Mouse (Mus musculus) G1E (cell line): ENCODE results near the gene Cand1. TPM values are rescaled to one million over a fixed set of nuclear protein-coding genes. Genes with fewer than 3 reads are reported as not detected.

Experiments used
- ATAC-seq: 2 replicates; pipeline ENCODE4 v1.8.0; 2016; ENCODE audit warnings: mild to moderate bottlenecking; ENCODE audit not compliant: insufficient number of reproducible peaks, poor library complexity, low FRiP score, severe bottlenecking; ENCODE audit errors: extremely low read depth
- DNase-seq: peaks from one replicate; pipeline ENCODE4 v3.0.0; 2012; ENCODE audit warnings: low spot score
- H3K27me3 ChIP-seq: 2 replicates; pipeline ENCODE4 v1.6.1; 2012; ENCODE audit warnings: mild to moderate bottlenecking, low read length, inconsistent platforms; ENCODE audit not compliant: insufficient read depth
- H3K36me3 ChIP-seq: replicated peaks from 2 replicates; pipeline ENCODE3; 2012; ENCODE audit warnings: mild to moderate bottlenecking, inconsistent platforms
- H3K4me1 ChIP-seq: 2 replicates; pipeline ENCODE4 v1.6.1; 2012; ENCODE audit warnings: low read depth, low read length, inconsistent platforms, mixed read lengths; ENCODE audit not compliant: insufficient read depth
- H3K4me3 ChIP-seq: 2 replicates; pipeline ENCODE4 v1.5.1; 2012; ENCODE audit warnings: low read depth, mild to moderate bottlenecking, inconsistent platforms, low read length, moderate library complexity, mixed read lengths
- H3K9me3 ChIP-seq: replicated peaks from 2 replicates; pipeline ENCODE4 v1.6.1; 2012; ENCODE audit warnings: inconsistent platforms
- CTCF ChIP-seq: IDR thresholded peaks from 2 replicates; pipeline ENCODE4 v1.5.1; 2012; ENCODE audit warnings: low read depth, low read length, inconsistent platforms, mixed read lengths
- GATA1 ChIP-seq: IDR thresholded peaks from 2 replicates; pipeline ENCODE4 v1.6.1; 2012; ENCODE audit warnings: borderline replicate concordance, low read length, inconsistent platforms, mixed read lengths
- GATA2 ChIP-seq: IDR thresholded peaks from 2 replicates; pipeline ENCODE4 v1.6.1; 2012; ENCODE audit warnings: low read depth, low read length, inconsistent platforms, borderline replicate concordance
- POLR2AphosphoS5 ChIP-seq: IDR thresholded peaks from 2 replicates; pipeline ENCODE4 v1.6.1; 2012; ENCODE audit warnings: low read depth, low read length, inconsistent platforms; ENCODE audit not compliant: insufficient replicate concordance
- TAL1 ChIP-seq: conservative IDR thresholded peaks from 2 replicates; pipeline ENCODE4 v1.6.1; 2012; ENCODE audit warnings: low read depth, low read length, inconsistent platforms, mixed read lengths
- polyA plus RNA-seq: library from polyadenylated mRNA; stranded (reverse); fragments of >175 nt; gene quantifications from 2 replicates; pipeline ENCODE4 v1.2.3, GENCODE M21; 2012
- total RNA-seq, 2 experiments: library from RNA; stranded (forward) in 1 of 2; stranded (reverse) in 1 of 2; fragments of 200-1000 nt in 1 of 2; fragments of >200 nt in 1 of 2; fragmentation: Nextera tagmentation in 1 of 2; gene quantifications; 2 replicates each; pipeline ENCODE4 v1.2.3; 2014 to 2017

Cand1 gene
- total and polyA plus RNA-seq, 3 experiments = 40.9 to 195 (median 99.7) TPM

- no peak for DNase-seq
- ATAC-seq = no peak
- H3K9me3 ChIP-seq = no peaks in the 10 kb centered on the region
- no peaks in the 10 kb centered on the region for H3K36me3 ChIP-seq
- TF ChIP-seq GATA2 (no peak), POLR2AphosphoS5 (no peak), TAL1 (no peak), CTCF (no peak), GATA1 (no peak)
- no peaks in the 10 kb centered on the region for H3K27me3 ChIP-seq
- no peaks in the 10 kb centered on the region for H3K4me1 ChIP-seq
- H3K4me3 ChIP-seq = no peak overlapping the region
Measured at GRCm38 (mm10) chr10:119270384-119270985, 30.6 kb upstream of the Cand1 start.

- no peak for ATAC-seq
- DNase-seq = no peak
Measured at GRCm38 (mm10) chr10:119264761-119265160, 24.9 kb upstream of the Cand1 start.

GRCm38 (mm10) chr10:119262821-119263220, 23.0 kb upstream of the Cand1 start:
- H3K36me3 ChIP-seq = no peaks in the 10 kb centered on the region
- no peaks in the 10 kb centered on the region for H3K4me1 ChIP-seq
- DNase-seq (no peak), ATAC-seq (no peak)
- no peak overlapping the region for H3K4me3 ChIP-seq
- no peaks in the 10 kb centered on the region for H3K9me3 ChIP-seq
- no peaks in the 10 kb centered on the region for H3K27me3 ChIP-seq
- TF ChIP-seq TAL1 = no peak
- TF ChIP-seq GATA1 = no peak
- no peak for TF ChIP-seq POLR2AphosphoS5
- no peak for TF ChIP-seq GATA2
- TF ChIP-seq CTCF = no peak

More at GRCm38 (mm10) chr10:119264761-119265160, 24.9 kb upstream of the Cand1 start:
- Histone ChIP-seq H3K9me3 (no peaks in the 10 kb centered on the region), H3K36me3 (no peaks in the 10 kb centered on the region), H3K4me3 (no peak overlapping the region), H3K27me3 (no peaks in the 10 kb centered on the region), H3K4me1 (no peaks in the 10 kb centered on the region)
- TF ChIP-seq GATA1 = no peak
- TF ChIP-seq GATA2 = no peak
- no peak for TF ChIP-seq TAL1
- TF ChIP-seq POLR2AphosphoS5 = no peak
- no peak for TF ChIP-seq CTCF

- DNase-seq (no peak), ATAC-seq (no peak)
- H3K9me3 ChIP-seq = peaks cover 2% of the 10 kb centered on the region; the same call in 1 of the 2 replicates
- no peak for TF ChIP-seq GATA2
- no peak for TF ChIP-seq GATA1
- TF ChIP-seq CTCF = no peak
- no peak overlapping the region for H3K4me3 ChIP-seq
- H3K27me3 ChIP-seq = peaks cover 2% of the 10 kb centered on the region; the same call in 1 of the 2 replicates
- no peaks in the 10 kb centered on the region for H3K36me3 ChIP-seq
- H3K4me1 ChIP-seq = no peaks in the 10 kb centered on the region
Measured at GRCm38 (mm10) chr10:119257876-119258275, 18.0 kb upstream of the Cand1 start.

GRCm38 (mm10) chr10:119244146-119244545, 4.3 kb upstream of the Cand1 start:
- no peak overlapping the region for H3K4me3 ChIP-seq
- no peaks in the 10 kb centered on the region for H3K27me3 ChIP-seq
- H3K9me3 ChIP-seq = no peaks in the 10 kb centered on the region
- ATAC-seq (no peak), DNase-seq (no peak)
- peaks cover 19% of the 10 kb centered on the region for H3K4me1 ChIP-seq
- H3K36me3 ChIP-seq = no peaks in the 10 kb centered on the region
- TF ChIP-seq GATA1 = no peak
- no peak for TF ChIP-seq TAL1
- no peak for TF ChIP-seq CTCF
- no peak for TF ChIP-seq POLR2AphosphoS5
- no peak for TF ChIP-seq GATA2

- Histone ChIP-seq H3K4me3 (peak overlapping the region; percentile 98), H3K27me3 (no peaks in the 10 kb centered on the region), H3K36me3 (peaks cover 14% of the 10 kb centered on the region), H3K9me3 (no peaks in the 10 kb centered on the region), H3K4me1 (peaks cover 30% of the 10 kb centered on the region)
- TF ChIP-seq TAL1 (no peak), POLR2AphosphoS5 (no peak; the same call in 1 of the 2 replicates), GATA1 (no peak)
- DNase-seq (peak; percentile 20), ATAC-seq (no peak)
Measured at GRCm38 (mm10) chr10:119240722-119241089, 851 bp upstream of the Cand1 start.
